Mouse (Mus musculus): ENCODE data around the gene Hexim2. TPM values are rescaled to one million over a fixed set of nuclear protein-coding genes. Genes with fewer than 3 reads are reported as not detected.

Hexim2 gene
- total RNA-seq, 2 experiments from 2014 or later: 16.1 to 16.2 TPM

DNA sequence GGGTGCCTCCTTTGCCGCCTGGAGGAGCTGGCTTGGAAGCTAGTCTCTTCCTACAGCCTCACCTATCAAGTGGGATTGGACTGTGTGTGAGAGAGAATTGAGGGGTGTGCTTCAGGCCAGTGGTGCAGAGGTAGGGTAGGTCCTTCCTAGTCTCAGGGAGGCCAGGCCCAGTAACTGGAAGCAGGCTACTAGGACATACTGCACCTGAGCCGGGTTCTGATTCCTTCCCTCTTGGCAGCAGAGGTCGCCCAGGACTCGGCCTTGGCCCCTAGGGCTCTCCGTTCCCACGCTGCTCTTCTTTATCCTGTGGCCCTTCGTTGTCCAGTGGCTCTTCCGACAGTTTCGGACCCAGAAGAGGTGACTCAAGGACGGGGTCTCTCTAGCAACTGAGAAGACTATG, 20.9 kb upstream of the Hexim2 start:
- DNase-seq (ENCODE audit: low spot score in 2 of 2): no peak

DNA sequence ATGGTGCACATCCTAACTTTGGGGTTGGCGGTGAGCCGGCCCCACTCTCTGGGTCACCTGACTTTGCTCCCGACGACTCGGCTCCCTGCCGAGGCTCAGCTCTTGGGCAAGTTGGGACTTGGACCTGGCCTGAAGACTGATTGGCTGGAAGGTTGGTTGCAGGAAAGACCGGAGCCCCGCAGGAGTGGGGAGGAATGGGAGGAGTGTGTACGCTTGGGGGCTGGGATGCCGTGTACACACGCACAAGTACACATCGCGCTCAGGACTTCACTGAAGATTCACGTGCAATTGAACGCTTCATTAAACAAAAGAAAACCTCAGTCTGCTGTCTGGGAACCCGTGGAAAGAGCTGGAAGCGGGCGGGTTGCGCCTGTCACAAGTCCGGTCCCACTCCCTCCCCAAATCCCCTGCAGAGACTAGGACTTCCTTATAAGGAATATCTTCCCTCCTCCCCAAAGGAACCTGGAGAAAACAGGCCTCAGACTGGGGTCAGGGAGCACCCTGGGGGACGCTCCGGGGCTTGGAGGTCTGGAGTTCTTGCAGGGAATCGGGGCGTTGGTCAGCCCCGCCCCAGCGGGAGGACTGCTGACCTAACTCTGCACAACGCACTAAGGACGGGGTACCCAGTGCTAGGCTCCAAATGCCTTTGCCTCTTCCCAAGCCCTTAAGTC, 20.2 kb upstream of the Hexim2 start:
- DNase-seq (ENCODE audit: low spot score in 2 of 2): no peak

- DNase-seq (ENCODE audit: low spot score in 2 of 2): no peak
Observed at GRCm38 (mm10) chr11:103112552-103112912, 19.7 kb upstream of the Hexim2 start.

GRCm38 (mm10) chr11:103113005-103113404, 19.2 kb upstream of the Hexim2 start:
- DNase-seq (ENCODE audit: low spot score in 2 of 2): no peak

DNA sequence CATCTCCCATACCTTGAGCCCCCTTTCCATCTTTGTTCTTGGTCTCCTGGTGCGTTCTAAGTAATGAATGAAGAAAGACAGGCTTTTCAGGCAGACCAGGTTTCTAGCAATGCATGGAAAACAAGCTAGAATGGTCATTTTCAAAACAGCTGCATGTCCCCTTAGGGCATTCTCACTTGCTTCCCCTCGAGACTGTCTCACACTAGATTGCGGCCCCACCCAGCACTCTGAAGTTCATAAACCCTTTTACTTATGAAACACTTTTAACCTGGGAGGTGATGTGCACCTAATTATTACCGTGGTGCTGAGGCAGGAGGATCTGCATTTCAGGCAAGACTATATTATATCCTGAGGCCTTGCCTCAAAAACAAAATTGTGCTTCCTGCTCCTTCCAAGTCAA, 18.5 kb upstream of the Hexim2 start:
- no peak for DNase-seq (ENCODE audit: low spot score in 2 of 2)

DNA sequence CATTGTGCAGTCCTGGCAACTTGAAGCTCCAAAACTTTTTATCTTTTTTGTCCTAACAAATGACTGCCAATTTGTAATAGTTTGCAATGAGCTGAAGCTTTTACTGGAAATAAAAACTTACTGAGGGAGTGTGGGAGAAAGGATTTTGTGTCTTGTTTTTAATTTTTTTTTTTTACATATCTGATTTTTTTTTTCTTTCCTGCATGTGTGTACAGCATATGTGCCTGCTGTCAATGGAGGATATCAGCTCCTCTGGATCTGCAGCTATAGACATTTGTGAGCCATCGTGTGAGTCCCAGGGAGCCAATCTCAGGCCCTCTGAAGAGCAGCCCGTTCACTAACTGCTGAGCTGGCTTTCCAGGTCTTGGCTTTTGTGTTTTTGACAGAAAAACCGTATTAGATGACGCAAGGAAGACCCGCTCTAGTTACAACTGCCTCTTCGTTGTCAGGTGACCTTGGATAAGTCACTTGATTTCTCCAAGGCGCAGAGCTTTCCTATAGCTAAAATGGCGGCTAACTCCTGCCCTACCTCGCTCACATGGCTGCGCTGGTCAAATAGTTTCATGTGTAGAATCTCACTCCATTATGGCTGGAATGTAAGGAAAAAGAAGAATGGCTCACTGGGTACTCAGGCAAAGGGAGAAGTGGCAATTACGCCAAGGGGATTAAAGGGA, 17.8 kb upstream of the Hexim2 start:
- no peak for DNase-seq (ENCODE audit: low spot score in 2 of 2)

- peak; percentile 64 to 75 for DNase-seq (ENCODE audit: low spot score in 2 of 2)
Observed at GRCm38 (mm10) chr11:103115163-103116007, 16.8 kb upstream of the Hexim2 start.

GRCm38 (mm10) chr11:103116008-103116818, 16.0 kb upstream of the Hexim2 start, which contains the start of gene Hexim1:
TSS of gene Hexim1 (plus strand) at chr11:103116231.
- peak; percentile 99 for DNase-seq (ENCODE audit: low spot score in 2 of 2)

DNA sequence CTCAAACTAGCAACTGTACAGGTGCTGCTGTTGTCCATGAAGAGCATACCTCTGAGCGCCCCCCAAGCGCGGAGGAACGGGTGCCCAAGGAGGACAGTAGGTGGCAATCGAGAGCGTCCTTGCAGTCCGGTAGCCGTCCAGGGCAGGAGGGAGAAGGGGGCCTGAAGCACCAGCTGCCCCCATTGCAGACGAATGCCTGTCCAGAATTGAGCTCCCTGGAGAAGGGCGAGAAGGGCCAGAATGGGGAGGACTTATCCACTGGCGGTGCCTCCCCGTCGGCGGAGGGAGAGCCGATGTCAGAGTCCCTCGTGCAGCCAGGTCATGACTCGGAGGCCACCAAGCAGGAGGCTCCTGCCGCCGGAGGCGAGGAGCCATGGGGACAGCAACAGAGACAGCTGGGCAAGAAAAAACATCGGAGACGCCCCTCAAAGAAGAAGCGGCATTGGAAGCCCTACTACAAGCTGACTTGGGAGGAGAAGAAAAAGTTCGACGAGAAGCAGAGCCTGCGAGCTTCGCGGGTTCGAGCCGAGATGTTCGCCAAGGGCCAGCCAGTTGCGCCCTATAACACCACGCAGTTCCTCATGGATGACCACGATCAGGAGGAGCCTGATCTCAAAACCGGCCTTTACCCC, 15.2 kb upstream of the Hexim2 start:
- DNase-seq (ENCODE audit: low spot score in 2 of 2): peak; percentile 70 to 73

GRCm38 (mm10) chr11:103117591-103118009, 14.6 kb upstream of the Hexim2 start:
- no peak for DNase-seq (ENCODE audit: low spot score in 2 of 2)

DNA sequence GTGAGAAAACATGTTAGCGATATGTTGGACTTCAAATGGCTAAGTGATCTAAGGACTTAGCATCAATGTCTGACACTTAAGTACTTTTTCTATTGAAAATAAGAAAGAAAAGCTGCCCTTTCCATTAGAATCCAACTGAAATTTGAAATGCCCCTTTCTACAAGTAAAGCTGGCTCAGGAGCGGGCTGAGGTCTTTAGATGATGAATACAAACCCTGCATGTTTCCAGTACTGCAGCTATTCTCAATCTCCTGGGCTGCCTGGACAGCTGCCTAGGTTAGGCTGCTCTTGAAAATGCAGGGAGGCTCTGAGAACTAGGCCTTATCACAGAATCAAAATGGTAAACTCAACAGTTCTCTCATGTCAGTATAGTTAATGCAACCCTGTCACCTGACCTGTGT, 13.4 kb upstream of the Hexim2 start:
- DNase-seq (ENCODE audit: low spot score in 2 of 2): no peak

- no peak for DNase-seq (ENCODE audit: low spot score in 2 of 2)
Observed at GRCm38 (mm10) chr11:103119609-103120008, 12.6 kb upstream of the Hexim2 start.

DNA sequence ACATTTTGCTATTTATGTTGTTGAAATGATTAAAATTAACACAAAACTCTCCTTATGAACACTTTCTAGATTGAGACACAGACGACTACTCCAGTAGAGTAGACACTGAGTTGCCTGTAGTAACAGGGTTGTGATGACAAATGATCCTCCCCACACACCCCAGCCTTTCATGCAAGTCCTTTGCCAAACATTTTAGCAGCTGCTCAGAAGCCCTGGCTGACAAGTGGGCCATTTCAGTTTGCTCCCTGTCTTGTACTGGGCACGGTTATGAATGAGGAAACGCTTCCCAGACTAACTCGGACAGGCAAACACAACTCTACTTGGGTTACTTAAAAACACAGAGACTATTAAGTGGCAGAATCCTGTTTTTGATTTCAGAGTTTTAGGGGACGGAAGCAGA, 11.9 kb upstream of the Hexim2 start:
- no peak for DNase-seq (ENCODE audit: low spot score in 2 of 2)

DNA sequence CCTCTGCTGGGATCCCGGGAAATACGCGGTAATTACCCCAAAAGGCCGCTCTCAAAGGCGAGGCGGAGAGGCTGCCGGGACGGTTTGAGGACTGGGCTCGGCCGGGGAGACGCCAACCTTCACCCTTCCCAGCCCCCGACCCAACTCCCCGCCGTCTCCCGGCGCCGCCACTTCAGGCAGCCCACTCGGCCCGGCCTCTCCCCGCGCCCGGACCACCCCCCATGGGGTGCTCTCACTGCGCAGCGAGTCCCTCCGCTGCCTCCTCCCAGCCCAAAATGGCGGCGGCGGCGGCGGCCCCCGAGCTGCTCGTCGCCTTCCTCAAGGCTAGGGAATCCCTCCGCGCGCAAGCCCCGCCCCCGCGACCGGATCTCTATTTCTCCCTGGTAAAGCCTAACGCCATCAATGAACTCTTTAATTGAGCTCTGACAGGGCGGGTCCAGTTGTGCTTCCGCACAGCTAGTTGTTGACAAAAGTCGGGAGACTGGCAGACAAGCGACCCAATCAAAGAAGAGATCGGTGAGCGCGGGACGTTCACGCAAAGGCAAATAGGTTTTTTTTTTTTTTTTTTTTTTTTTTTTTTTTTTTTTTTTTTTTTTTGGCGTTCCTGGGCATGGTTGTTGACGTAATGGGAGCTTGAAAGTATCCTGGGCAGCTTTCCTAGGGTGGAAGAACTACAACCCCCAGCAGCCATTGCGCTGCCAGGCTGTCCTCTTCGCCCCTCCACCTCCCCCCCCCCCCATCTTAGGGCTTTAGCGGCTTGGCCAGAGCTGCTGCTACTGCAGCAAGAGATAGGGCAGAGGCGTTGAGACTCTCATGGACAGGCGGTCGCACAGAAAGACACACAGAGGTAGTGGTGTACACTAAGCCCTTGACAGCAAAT, 587 bp downstream of the Hexim2 start:
- peak; percentile 100 for DNase-seq (ENCODE audit: low spot score in 2 of 2)

GRCm38 (mm10) chr11:103133456-103134185, 1.4 kb downstream of the Hexim2 start:
- no peak for DNase-seq (ENCODE audit: low spot score in 2 of 2)

DNA sequence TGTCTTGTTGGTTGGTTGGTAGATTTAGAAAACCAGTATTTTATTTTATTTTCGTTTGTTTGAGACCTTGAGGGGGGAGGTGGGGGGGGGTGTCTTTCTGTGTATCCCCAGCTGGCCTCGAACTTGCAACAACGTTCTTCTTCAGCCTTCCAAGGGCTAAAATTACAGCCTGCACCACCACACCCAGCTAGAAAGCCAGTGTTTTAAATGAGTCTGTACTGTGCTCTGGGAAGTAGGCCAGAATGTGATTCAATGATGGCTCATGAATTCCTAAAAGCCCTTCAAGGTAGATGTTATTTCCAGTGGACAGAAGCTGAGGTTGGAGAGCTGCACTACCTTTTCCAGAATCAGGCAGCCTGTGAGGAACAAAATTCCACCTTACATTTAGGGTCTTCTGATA, 2.0 kb downstream of the Hexim2 start:
- DNase-seq (ENCODE audit: low spot score in 2 of 2): peak in 1 of 2 experiments; percentile 30

- no peak for DNase-seq (ENCODE audit: low spot score in 2 of 2)
Observed at GRCm38 (mm10) chr11:103136039-103136577, 3.9 kb downstream of the Hexim2 start.

- no peak for DNase-seq (ENCODE audit: low spot score in 2 of 2)
Observed at GRCm38 (mm10) chr11:103139951-103140762, 7.9 kb downstream of the Hexim2 start.
